Mouse (Mus musculus) G1E (cell line): ENCODE results near the gene Ccdc28b. TPM values are rescaled to one million over a fixed set of nuclear protein-coding genes. Genes with fewer than 3 reads are reported as not detected.

Experiments
- ATAC-seq: 2 replicates; pipeline ENCODE4 v1.8.0; 2016; ENCODE audit warnings: mild to moderate bottlenecking; ENCODE audit not compliant: insufficient number of reproducible peaks, poor library complexity, low FRiP score, severe bottlenecking; ENCODE audit errors: extremely low read depth
- DNase-seq: peaks from one replicate; pipeline ENCODE4 v3.0.0; 2012; ENCODE audit warnings: low spot score
- H3K27me3 ChIP-seq: 2 replicates; pipeline ENCODE4 v1.6.1; 2012; ENCODE audit warnings: mild to moderate bottlenecking, low read length, inconsistent platforms; ENCODE audit not compliant: insufficient read depth
- H3K36me3 ChIP-seq: replicated peaks from 2 replicates; pipeline ENCODE3; 2012; ENCODE audit warnings: mild to moderate bottlenecking, inconsistent platforms
- H3K4me1 ChIP-seq: 2 replicates; pipeline ENCODE4 v1.6.1; 2012; ENCODE audit warnings: low read depth, low read length, inconsistent platforms, mixed read lengths; ENCODE audit not compliant: insufficient read depth
- H3K4me3 ChIP-seq: 2 replicates; pipeline ENCODE4 v1.5.1; 2012; ENCODE audit warnings: low read depth, mild to moderate bottlenecking, inconsistent platforms, low read length, moderate library complexity, mixed read lengths
- H3K9me3 ChIP-seq: replicated peaks from 2 replicates; pipeline ENCODE4 v1.6.1; 2012; ENCODE audit warnings: inconsistent platforms
- CTCF ChIP-seq: IDR thresholded peaks from 2 replicates; pipeline ENCODE4 v1.5.1; 2012; ENCODE audit warnings: low read depth, low read length, inconsistent platforms, mixed read lengths
- GATA1 ChIP-seq: IDR thresholded peaks from 2 replicates; pipeline ENCODE4 v1.6.1; 2012; ENCODE audit warnings: borderline replicate concordance, low read length, inconsistent platforms, mixed read lengths
- GATA2 ChIP-seq: IDR thresholded peaks from 2 replicates; pipeline ENCODE4 v1.6.1; 2012; ENCODE audit warnings: low read depth, low read length, inconsistent platforms, borderline replicate concordance
- POLR2AphosphoS5 ChIP-seq: IDR thresholded peaks from 2 replicates; pipeline ENCODE4 v1.6.1; 2012; ENCODE audit warnings: low read depth, low read length, inconsistent platforms; ENCODE audit not compliant: insufficient replicate concordance
- TAL1 ChIP-seq: conservative IDR thresholded peaks from 2 replicates; pipeline ENCODE4 v1.6.1; 2012; ENCODE audit warnings: low read depth, low read length, inconsistent platforms, mixed read lengths
- polyA plus RNA-seq: library from polyadenylated mRNA; stranded (reverse); fragments of >175 nt; gene quantifications from 2 replicates; pipeline ENCODE4 v1.2.3, GENCODE M21; 2012
- total RNA-seq, 2 experiments: library from RNA; stranded (forward) in 1 of 2; stranded (reverse) in 1 of 2; fragments of 200-1000 nt in 1 of 2; fragments of >200 nt in 1 of 2; fragmentation: Nextera tagmentation in 1 of 2; gene quantifications; 2 replicates each; pipeline ENCODE4 v1.2.3; 2014 to 2017

Gene Ccdc28b
- total and polyA plus RNA-seq, 3 experiments, result 4.8 to 20.7 TPM; not detected in 1

GRCm38 (mm10) chr4:129578466-129578865 lies 45.3 kb downstream of the Ccdc28b start, which contains the start of gene Fam167b:
Gene Fam167b (minus strand): TSS chr4:129578549.
- H3K4me3 ChIP-seq, result no peak within 1 kb of the TSS
- no peaks in the 10 kb centered on the region for H3K9me3 ChIP-seq
- TF ChIP-seq GATA2, result no peak
- no peak for TF ChIP-seq GATA1
- no peak for ATAC-seq
- DNase-seq, result no peak
- H3K4me1 ChIP-seq, result peaks cover 19% of the 10 kb centered on the region
- H3K36me3 ChIP-seq, result no peaks in the 10 kb centered on the region
- peaks cover 38% of the 10 kb centered on the region for H3K27me3 ChIP-seq

GRCm38 (mm10) chr4:129577688-129578087 lies 46.1 kb downstream of the Ccdc28b start:
- DNase-seq (no peak), ATAC-seq (no peak)
- peaks cover 46% of the 10 kb centered on the region for H3K27me3 ChIP-seq
- no peaks in the 10 kb centered on the region for H3K9me3 ChIP-seq
- TF ChIP-seq POLR2AphosphoS5 (no peak), CTCF (no peak), TAL1 (no peak), GATA2 (no peak), GATA1 (no peak)
- H3K4me3 ChIP-seq, result no peak overlapping the region
- no peaks in the 10 kb centered on the region for H3K36me3 ChIP-seq
- peaks cover 23% of the 10 kb centered on the region for H3K4me1 ChIP-seq

- H3K27me3 ChIP-seq, result peaks cover 53% of the 10 kb centered on the region
Observed at GRCm38 (mm10) chr4:129576863-129577491, 46.8 kb downstream of the Ccdc28b start.

GRCm38 (mm10) chr4:129575171-129575844 lies 48.4 kb downstream of the Ccdc28b start:
- peaks cover 21% of the 10 kb centered on the region for H3K4me1 ChIP-seq
- ATAC-seq (peak; percentile 45; the same call in 1 of the 2 replicates), DNase-seq (no peak)
- H3K36me3 ChIP-seq, result no peaks in the 10 kb centered on the region
- H3K27me3 ChIP-seq, result peaks cover 58% of the 10 kb centered on the region
- no peak overlapping the region for H3K4me3 ChIP-seq
- TF ChIP-seq GATA1 (no peak), GATA2 (no peak), CTCF (no peak), TAL1 (no peak), POLR2AphosphoS5 (no peak)
- no peaks in the 10 kb centered on the region for H3K9me3 ChIP-seq

More at GRCm38 (mm10) chr4:129576863-129577491, 46.8 kb downstream of the Ccdc28b start:
- Histone ChIP-seq H3K4me3 (no peak overlapping the region), H3K9me3 (no peaks in the 10 kb centered on the region), H3K36me3 (no peaks in the 10 kb centered on the region), H3K4me1 (peaks cover 23% of the 10 kb centered on the region)
- ATAC-seq (no peak), DNase-seq (peak; percentile 33)
- TF ChIP-seq POLR2AphosphoS5 (no peak), GATA1 (no peak), GATA2 (no peak), TAL1 (no peak), CTCF (no peak)

GRCm38 (mm10) chr4:129573430-129573829 lies 50.3 kb downstream of the Ccdc28b start, which contains the start of gene Lck:
Gene Lck (minus strand): TSS chr4:129573641.
- no peak for DNase-seq
- H3K36me3 ChIP-seq, result no peaks in the 10 kb centered on the region
- ATAC-seq, result no peak
- peaks cover 58% of the 10 kb centered on the region for H3K27me3 ChIP-seq
- no peak within 1 kb of the TSS for H3K4me3 ChIP-seq
- TF ChIP-seq POLR2AphosphoS5 (no peak), GATA2 (no peak), GATA1 (no peak), CTCF (no peak), TAL1 (no peak)
- no peaks in the 10 kb centered on the region for H3K9me3 ChIP-seq
- peaks cover 21% of the 10 kb centered on the region for H3K4me1 ChIP-seq

GRCm38 (mm10) chr4:129573093-129573370 lies 50.7 kb downstream of the Ccdc28b start:
- TF ChIP-seq POLR2AphosphoS5, result no peak
- TF ChIP-seq TAL1, result no peak
- TF ChIP-seq GATA1, result no peak
- no peak for TF ChIP-seq GATA2
- no peak for TF ChIP-seq CTCF
- H3K4me3 ChIP-seq, result no peak overlapping the region

More at GRCm38 (mm10) chr4:129573093-129573370, 50.7 kb downstream of the Ccdc28b start:
- ATAC-seq (no peak), DNase-seq (no peak)
- peaks cover 54% of the 10 kb centered on the region for H3K27me3 ChIP-seq
- H3K9me3 ChIP-seq, result no peaks in the 10 kb centered on the region
- peaks cover 21% of the 10 kb centered on the region for H3K4me1 ChIP-seq
- H3K36me3 ChIP-seq, result no peaks in the 10 kb centered on the region
